Mouse (Mus musculus): ENCODE measurements around the gene Yy2. TPM values are rescaled to one million over a fixed set of nuclear protein-coding genes. Genes with fewer than 3 reads are reported as not detected.

The Yy2 gene
- 1 to 10 TPM; 4.8 to 7.6 (median 5.0) TPM for polyA plus RNA-seq (2017; shearing (Covaris generic))

DNA sequence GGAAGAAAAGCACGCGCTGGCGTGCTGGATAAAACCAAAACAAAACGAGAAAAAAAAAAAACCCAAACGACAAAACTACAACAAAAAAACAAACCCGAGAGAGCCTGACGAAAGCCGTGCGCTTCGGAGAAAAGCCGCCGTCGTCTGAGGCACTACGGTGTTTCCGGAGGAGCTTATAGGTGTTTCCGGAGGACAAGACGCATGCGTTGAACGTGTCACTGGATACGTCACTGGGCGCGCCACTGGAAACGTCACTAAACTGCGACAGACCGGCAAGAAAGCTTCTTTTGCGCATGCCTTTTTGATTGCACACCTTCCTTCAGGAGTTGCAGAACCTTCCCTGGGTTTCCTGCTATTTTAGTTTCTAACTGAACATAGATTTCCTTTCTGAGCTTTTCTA, at the start of gene Yy2:
TSS of gene Yy2 (minus strand) at position 146 of the 400 bp plus-strand sequence.
- no peak for ATAC-seq

DNA sequence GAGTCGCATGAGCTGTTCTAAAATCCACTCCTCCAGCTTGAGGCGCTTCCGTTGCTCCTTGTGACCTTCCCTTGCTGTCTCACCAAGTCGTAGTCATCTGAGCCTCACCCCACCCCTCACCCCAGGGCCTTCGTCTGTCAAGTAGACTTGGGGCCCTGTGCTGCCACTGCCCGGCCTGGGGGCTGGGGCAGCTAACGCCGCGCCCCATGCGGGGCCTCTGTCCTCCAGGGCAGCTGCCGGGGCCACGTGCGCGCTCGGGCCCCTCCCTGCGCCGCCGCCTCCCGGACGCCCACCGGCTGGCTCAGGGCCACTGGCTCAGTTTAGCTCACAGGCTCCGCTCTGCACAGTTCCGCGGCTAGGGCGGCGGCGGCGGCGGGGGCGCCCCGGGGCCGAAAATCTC, 44.1 kb upstream of the Yy2 start:
- no peak for ATAC-seq

DNA sequence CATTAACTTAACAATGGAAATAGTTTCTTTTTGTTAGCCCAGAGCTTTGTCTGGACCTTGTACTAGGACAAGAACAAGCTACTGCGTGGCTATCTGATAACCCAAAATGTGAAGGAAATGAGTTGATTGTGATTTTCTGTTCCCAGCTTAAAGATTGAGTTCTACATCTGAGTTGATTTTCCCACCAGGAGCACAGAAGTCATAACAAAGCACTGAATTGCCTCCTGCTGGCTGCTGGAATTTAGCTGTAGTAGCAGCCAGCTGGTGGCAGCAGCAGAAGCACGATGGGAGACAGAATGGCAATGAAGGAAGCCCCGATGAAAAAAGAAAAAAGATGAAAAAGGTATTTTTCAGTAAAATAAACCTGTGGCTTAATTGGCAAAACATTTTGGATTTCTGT, 32.7 kb upstream of the Yy2 start:
- ATAC-seq: no peak

DNA sequence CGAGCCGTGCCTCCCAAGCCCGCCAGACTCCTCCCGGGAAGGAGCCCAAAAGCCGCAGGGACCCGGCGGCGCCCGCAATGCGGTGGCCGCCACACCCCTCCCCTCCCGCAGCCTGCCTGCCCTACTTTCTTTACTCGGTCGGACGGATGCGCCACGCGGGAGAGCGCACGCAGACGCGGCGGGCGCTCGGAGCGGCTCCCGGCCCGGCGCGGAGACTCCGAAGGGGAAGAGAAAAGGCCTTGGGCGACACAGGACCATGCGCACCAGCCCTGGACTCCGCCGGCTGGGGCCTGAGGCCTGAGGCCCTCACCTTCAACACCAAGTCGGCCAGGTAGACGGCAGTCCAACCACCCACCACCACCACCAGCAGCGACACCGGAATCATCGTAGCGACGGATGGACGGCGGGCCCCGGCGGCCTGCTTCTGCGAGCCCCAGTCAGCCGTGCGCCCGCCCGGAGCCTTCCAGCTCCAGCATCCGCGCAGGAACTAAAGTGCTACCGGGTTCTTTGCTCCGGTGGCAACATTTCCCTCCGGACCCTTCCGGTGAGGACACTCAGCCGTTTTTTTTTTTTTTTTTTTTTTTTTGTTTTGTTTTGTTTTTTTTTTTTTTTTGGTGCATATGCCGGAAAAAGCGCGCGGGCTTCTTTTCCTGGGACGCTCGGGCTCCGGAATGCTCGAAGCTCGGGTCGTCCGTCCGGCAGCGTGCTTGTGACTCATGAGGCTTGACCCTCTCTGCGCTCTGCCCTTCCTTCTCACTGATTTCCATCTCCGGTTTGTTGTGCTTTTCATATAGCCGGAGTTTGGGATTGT, 29.6 kb upstream of the Yy2 start, which contains the start of gene Mbtps2:
TSS of gene Mbtps2 (minus strand) at position 530 of the 811 bp plus-strand sequence.
- ATAC-seq: peak; percentile 82

DNA sequence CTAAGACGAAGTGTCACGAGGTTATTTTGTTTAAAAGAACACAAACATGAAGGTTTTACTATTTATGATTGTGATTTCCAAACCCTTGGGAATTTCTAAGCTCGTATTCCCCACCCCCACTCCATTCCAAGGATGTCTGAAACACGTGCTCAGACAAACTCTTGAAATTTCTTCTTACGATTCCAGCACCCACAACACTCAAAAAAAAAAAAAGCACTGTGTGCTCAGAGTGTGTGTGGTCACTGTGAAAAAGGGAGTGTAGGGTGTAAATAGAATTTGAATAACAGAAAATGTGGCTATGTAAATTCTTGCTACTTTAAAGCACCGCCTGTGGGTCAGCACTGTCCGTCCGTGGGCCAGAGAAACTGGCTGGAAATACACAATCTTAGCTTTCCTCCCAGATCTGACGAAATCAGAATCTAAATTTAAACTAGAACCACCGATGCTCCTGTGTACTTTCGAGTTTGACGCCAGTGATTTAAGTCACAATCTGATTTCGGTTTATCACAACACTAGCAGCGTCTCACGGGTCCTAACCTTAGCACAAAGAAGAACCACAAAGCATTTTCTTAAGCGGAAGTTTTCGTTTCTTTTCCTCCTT, 28.9 kb upstream of the Yy2 start:
- ATAC-seq: peak; percentile 39

DNA sequence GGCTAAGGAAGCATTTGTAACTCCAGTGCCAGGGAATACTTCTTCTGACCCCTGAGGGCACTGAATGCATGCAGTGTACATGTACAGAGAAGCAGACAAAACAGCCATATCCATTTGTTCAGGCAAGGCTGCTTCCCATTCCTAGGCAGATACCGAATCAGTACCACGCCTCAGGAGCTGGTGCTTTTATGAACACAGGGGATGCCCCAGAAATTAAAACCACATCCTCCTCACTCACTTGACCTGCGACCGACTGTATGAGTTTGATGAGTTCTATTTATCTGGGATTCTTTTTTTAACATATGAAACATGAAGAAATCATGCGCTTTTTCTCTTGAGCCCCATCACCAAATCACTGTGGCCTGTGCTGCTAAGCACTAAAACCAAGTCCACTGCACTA, 28.0 kb upstream of the Yy2 start:
- ATAC-seq: peak; percentile 51

DNA sequence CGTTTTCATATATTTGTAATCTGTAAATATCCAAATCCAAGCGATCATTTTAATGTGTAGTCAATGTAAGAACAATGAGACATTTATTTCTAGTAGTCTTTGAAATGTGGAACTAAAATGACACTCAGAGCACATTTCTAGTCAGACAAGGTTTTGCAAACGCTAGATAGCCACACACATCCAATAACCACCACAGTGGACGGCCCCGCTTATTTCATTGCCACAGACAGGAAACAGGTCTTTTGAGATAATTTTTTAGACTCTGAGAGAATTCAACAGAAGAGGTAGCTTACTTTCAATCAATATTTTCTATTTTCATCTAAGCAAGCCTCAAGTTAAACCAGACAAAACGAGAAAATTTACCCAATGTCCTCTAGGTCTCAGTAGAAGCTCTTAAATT, 27.1 kb upstream of the Yy2 start:
- no peak for ATAC-seq

DNA sequence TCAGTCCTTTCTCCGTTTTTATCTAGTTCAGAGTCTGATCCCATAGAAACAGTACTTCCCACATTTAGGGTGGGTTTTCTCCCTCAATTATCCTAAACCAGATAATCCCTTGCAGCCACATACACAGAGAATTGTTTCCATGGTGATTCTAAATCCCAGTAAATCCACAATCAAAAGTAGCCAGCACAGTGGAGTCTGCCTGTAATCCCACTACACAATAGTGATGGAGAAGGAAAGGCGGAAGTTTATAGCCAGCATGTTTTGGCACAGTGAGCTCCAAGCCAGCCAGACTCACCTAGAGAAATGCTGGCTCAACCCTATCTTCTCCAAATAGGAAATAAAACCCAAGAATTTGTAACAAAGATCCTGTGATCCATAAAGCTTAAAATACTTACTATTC, 25.8 kb upstream of the Yy2 start:
- no peak for ATAC-seq

DNA sequence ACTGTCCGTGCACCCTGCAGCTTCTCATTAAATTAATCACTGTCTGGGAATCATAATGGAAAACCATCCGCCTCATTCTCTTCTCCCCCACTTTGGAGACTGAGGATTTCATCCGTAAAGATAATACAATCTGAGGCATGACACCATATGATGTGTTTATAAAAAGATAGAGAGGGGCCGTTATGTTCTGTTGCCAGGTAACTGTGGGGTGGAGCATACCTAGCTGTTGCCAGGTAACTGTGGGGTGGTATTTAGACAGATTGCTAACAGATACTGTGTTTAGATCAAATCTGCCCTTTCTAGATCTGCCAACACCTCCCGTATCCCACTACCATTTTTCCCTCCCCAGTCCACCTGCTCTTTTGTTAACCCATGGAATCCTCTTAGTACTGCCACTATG, 18.2 kb upstream of the Yy2 start:
- no peak for ATAC-seq

DNA sequence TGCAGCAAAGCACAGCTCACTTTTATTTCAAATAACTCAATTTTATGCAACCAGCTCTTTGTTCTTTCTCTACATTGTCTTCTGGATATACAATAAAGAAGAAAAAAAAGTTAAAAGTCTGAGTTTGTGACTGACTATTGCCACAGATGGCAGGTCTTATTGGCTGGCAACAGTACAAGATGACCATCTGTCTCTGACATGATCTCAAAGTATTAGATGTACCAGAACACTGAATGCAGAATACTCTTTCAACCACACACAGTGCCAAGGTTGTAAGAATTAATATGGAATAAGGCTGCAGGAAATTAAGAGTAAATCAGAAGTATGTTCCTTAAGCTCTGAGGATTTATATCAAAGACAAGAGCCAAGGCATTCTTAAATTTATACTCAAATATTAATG, 17.6 kb upstream of the Yy2 start:
- no peak for ATAC-seq

DNA sequence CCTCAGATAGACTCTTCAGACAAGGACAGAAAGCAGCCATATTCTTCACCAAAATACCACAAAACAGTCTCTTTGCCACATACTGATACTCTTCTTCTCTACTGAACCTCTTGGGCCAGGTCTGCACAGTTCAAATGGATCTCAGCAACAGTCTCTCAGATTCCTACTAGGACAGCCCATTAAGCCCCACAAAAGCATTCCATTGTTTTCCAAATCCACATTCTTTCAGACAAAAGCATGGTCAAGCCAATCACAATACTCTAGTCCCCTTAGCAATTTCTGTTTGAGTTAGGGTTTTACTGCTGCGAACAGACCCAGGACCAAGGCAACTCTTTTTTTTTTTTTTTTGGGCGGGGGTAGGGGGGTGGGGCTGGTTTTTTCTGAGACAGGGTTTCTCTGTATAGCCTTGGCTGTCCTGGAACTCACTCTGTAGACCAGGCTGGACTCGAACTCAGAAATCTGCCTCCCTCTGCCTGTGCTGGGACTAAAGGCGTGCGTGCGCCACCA, 10.4 kb upstream of the Yy2 start:
- ATAC-seq: no peak

DNA sequence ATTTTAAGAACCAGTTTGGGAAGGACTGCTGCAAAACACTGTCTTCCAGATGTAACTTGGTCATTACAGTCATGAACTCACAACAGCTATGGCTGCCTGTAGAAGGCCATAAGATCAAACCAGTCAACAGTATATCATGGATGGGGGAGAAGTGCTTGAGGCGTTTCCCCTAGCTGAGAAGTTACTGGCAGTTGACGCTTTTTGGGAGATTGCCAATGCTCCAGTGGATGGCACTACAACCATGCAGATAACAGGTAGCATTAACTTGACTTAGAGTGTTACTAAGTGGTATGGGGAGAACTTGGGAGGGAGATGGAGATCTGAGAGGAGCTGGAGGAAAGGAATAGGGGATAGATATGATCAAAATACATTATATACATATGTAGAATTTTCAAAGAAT, 5.9 kb upstream of the Yy2 start:
- ATAC-seq: no peak

DNA sequence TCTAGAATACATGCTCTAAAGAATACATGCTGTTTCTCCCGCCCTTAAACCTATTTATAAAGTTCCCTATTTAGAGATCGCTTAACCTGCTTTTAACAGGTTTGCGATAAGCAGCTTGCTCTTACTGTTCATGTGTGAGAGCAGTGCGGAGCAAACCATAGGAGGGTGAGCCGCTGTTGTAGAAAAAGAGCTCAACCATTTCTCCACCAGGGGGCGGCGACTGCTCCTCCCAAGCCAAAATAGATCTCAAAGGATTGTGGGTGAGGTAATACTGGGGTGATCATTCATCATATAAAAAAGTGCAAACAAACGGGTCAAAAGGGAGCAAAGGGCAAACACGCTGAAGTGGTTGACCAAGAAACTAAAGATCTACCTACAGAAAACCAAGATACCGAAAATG, 5.0 kb downstream of the Yy2 start:
- ATAC-seq: no peak

DNA sequence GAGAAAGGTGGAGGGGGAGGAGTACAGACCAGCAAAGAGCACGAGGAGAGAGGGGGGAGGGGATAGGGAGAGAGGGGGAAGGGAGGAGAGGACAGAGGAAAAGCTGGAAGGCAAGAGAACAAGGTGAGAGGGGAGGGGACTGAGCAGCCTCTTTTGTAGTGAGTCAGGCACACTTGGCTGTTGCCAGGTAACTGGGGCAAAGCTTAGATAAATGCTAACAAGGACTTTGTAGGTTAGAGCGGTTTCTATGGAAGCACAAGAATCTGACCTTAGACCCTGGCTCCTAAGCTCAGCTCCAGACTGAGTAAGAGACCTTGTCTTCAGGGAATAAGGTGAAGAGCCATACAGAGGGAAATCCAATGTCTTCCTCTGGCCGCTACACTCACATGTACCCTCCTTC, 21.7 kb downstream of the Yy2 start:
- ATAC-seq: no peak

Other genes with a start within 250 kb of the Yy2 start
- gene Phex, start 153.7 kb downstream of the Yy2 start, polyA plus RNA-seq (2017; shearing (Covaris generic)): under 1 TPM in 1 of 3 experiments, not detected in 2; 0.15 TPM
- gene Sms, start 76.7 kb downstream of the Yy2 start, polyA plus RNA-seq (2017; shearing (Covaris generic)): 10 to 100 TPM; 60.3 to 89.5 (median 66.0) TPM
- 10 to 100 TPM; 13.2 to 19.5 (median 18.1) TPM for gene Mbtps2, start 29.7 kb upstream of the Yy2 start, polyA plus RNA-seq (2017; shearing (Covaris generic))
- gene Smpx, start 129.9 kb upstream of the Yy2 start, polyA plus RNA-seq (2017; shearing (Covaris generic)): not detected
- not detected for gene Klhl34, start 249.4 kb upstream of the Yy2 start, polyA plus RNA-seq (2017; shearing (Covaris generic))

Data from inflammation-experienced regulatory T-cells, adult 6 months (primary cell).